In the genomic region with DNA sequence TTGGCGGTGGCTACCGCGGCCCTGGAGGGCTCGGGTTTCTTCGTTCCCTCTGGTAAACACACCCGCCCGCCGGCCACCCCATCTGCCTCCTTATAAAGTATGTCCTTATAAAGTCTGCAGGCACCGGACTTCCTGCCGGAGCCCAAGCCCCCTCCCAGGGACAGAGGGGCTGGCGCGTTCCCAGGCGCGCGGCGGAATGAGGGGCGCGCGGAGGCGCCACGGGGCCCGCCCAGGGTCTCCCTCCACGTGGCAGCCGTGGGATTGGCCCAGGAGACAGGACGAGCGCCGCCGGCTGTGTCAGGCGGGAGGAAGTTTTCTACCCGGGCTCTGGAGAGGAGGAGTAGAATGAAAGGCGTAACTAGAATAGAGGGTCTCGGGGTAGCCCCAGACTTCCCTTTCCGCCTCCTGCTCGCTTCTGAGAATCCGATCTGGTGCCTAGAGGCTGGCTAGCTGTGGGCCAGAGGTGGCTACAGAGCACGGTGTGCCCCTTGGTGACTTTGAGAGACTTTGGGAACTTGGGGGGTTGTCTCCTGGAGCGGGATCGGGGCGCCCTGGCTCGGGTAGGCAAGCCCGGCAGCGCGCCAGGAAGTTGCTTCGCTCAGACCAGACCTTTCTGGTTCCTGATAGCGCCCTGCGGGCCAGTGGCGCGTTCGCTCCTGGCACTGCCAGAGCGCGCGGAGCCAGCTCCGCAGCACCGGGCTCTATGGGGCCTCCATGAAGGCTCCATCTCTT, we compare ENCODE assay signal across 8 mouse cellular contexts. TPM values are rescaled to one million over a fixed set of nuclear protein-coding genes. Genes with fewer than 3 reads are reported as not detected.
DNase-seq lines count a peak whose midpoint lies in the region; ATAC-seq and TF ChIP-seq lines count a peak whose summit lies in the region.

No protein-coding gene starts in this region.

- 0% methylated on average over 54 of the region's 54 CpGs for WGBS in intestine, embryonic 16.5 days
- WGBS in neural tube, embryonic 15.5 days, result under 1% methylated on average over 49 of the region's 54 CpGs

- no peak for DNase-seq in Patski (ENCODE audit: low read depth, low spot score)
- DNase-seq in embryo, embryonic 11 days, result peak; percentile 94
- DNase-seq in heart, adult 11 months, result peak; percentile 99
- DNase-seq in lung, adult 18-20 months, result peak; percentile 32 to 39
- peak; percentile 68 to 73 for DNase-seq in thymus, postnatal 36 days
- DNase-seq in left cerebral cortex, adult 18-20 months (ENCODE audit: low spot score in 2 of 2), result no peak

- peaks cover 25% of the 10 kb centered on the region for H3K4me1 ChIP-seq in intestine, embryonic 16.5 days (ENCODE audit: control insufficient read depth, insufficient read depth, low read length)
- peaks cover 25% of the 10 kb centered on the region for H3K4me1 ChIP-seq in neural tube, embryonic 15.5 days

- H3K4me3 ChIP-seq in intestine, embryonic 16.5 days (ENCODE audit: low read length), result peak overlapping the region; percentile 73
- H3K4me3 ChIP-seq in neural tube, embryonic 15.5 days (replicated peaks), result peak overlapping the region; percentile 48

- H3K27me3 ChIP-seq in Patski, result peaks cover 13% of the 10 kb centered on the region
- no peaks in the 10 kb centered on the region for H3K27me3 ChIP-seq in intestine, embryonic 16.5 days (replicated peaks; ENCODE audit: control insufficient read depth, insufficient read depth, low read length)
- peaks cover 58% of the 10 kb centered on the region for H3K27me3 ChIP-seq in neural tube, embryonic 15.5 days (replicated peaks)

- peak overlapping the region; percentile 83 for H3K27ac ChIP-seq in intestine, embryonic 16.5 days (ENCODE audit: low read length)
- peak overlapping the region; percentile 56; the same call in 1 of the 2 replicates for H3K27ac ChIP-seq in neural tube, embryonic 15.5 days (replicated peaks)

- H3K9ac ChIP-seq in intestine, embryonic 16.5 days (ENCODE audit: low read depth, low read length), result peak overlapping the region; percentile 86
- peak overlapping the region; percentile 48 for H3K9ac ChIP-seq in neural tube, embryonic 15.5 days (replicated peaks)

- CTCF ChIA-PET in Patski (lab: Charles Lee), result interaction anchor here (1.4 kb wide), 1 partner anchor 24 kb away, joined by 3 read pairs; no protein-coding TSS in a partner anchor

- H3K4me2 ChIP-seq in intestine, embryonic 16.5 days (ENCODE audit: low read depth, low read length), result peak overlapping the region; percentile 97
- peak overlapping the region; percentile 94 for H3K4me2 ChIP-seq in neural tube, embryonic 15.5 days

- no peaks in the 10 kb centered on the region for H3K9me3 ChIP-seq in intestine, embryonic 16.5 days (ENCODE audit: control insufficient read depth, low read length)
- no peaks in the 10 kb centered on the region for H3K9me3 ChIP-seq in neural tube, embryonic 15.5 days (replicated peaks)

- in situ Hi-C loops in Patski (cut with MboI; ENCODE audit: low pct_unique_long_range_greater_than_20kb), result no loop called here

- ATAC-seq in Patski, result peak; percentile 54
- ATAC-seq in intestine, embryonic 16.5 days, result peak; percentile 81
- ATAC-seq in neural tube, embryonic 15.5 days (ENCODE audit: low FRiP score), result peak; percentile 74

- H3K36me3 ChIP-seq in intestine, embryonic 16.5 days (ENCODE audit: control insufficient read depth, insufficient read depth, low read length), result no peaks in the 10 kb centered on the region
- H3K36me3 ChIP-seq in neural tube, embryonic 15.5 days, result no peaks in the 10 kb centered on the region

- no peak for TF ChIP-seq CTCF in Patski (IDR thresholded peaks at IDR 0.05)

- POLR2A ChIA-PET in Patski (lab: Charles Lee), result no interaction called here

RNA-seq across cellular contexts. Expression of a gene that starts 1.5 kb away (rescaled TPM):
- polyA plus RNA-seq in Patski (2021), result 0.22 TPM
- 12.8 and 14.6 TPM in 2 replicates for polyA plus RNA-seq in intestine, embryonic 16.5 days (2015; fragmentation: Nextera tagmentation; extraction: Ambion mirVana)
- 1.3 and 5.0 TPM in 2 replicates for polyA plus RNA-seq in neural tube, embryonic 15.5 days (2015; fragmentation: Nextera tagmentation; extraction: Ambion mirVana)
- under 1 TPM; 0.21 to 0.23 TPM for total RNA-seq in left cerebral cortex, adult 18-20 months (2021)

RNA-seq across cellular contexts. Expression of a gene that starts 13.4 kb away (rescaled TPM):
- 56.5 TPM for polyA plus RNA-seq in Patski (2021)
- 59.7 and 61.5 TPM in 2 replicates for polyA plus RNA-seq in intestine, embryonic 16.5 days (2015; fragmentation: Nextera tagmentation; extraction: Ambion mirVana)
- polyA plus RNA-seq in neural tube, embryonic 15.5 days (2015; fragmentation: Nextera tagmentation; extraction: Ambion mirVana), result 78.9 and 86.0 TPM in 2 replicates
- 10 to 100 TPM; 46.9 to 57.8 TPM for total RNA-seq in left cerebral cortex, adult 18-20 months (2021)

RNA-seq across cellular contexts. Expression of a gene that starts 17.7 kb away (rescaled TPM):
- polyA plus RNA-seq in Patski (2021), result not detected
- polyA plus RNA-seq in intestine, embryonic 16.5 days (2015; fragmentation: Nextera tagmentation; extraction: Ambion mirVana), result 0.10 and 0.17 TPM in 2 replicates
- not detected in 2 replicates for polyA plus RNA-seq in neural tube, embryonic 15.5 days (2015; fragmentation: Nextera tagmentation; extraction: Ambion mirVana)
- total RNA-seq in left cerebral cortex, adult 18-20 months (2021), result not detected

RNA-seq across cellular contexts. Expression of a gene that starts 41.6 kb away (rescaled TPM):
- 4.7 TPM for polyA plus RNA-seq in Patski (2021)
- 47.5 and 49.9 TPM in 2 replicates for polyA plus RNA-seq in intestine, embryonic 16.5 days (2015; fragmentation: Nextera tagmentation; extraction: Ambion mirVana)
- polyA plus RNA-seq in neural tube, embryonic 15.5 days (2015; fragmentation: Nextera tagmentation; extraction: Ambion mirVana), result 20.1 and 30.9 TPM in 2 replicates
- 1 to 10 TPM; 8.2 to 8.5 TPM for total RNA-seq in left cerebral cortex, adult 18-20 months (2021)

RNA-seq across cellular contexts. Expression of a gene that starts 46.3 kb away (rescaled TPM):
- polyA plus RNA-seq in Patski (2021), result 0.82 TPM
- 0.57 and 0.61 TPM in 2 replicates for polyA plus RNA-seq in intestine, embryonic 16.5 days (2015; fragmentation: Nextera tagmentation; extraction: Ambion mirVana)
- polyA plus RNA-seq in neural tube, embryonic 15.5 days (2015; fragmentation: Nextera tagmentation; extraction: Ambion mirVana), result 3.6 and 3.9 TPM in 2 replicates
- 10 to 100 TPM; 91.9 to 95.9 TPM for total RNA-seq in left cerebral cortex, adult 18-20 months (2021)

Comparison
In these comparisons a context has a peak if more than half of its experiments do, and no peak if none do; other contexts are left out.
1. DNase-seq: peak in embryo, embryonic 11 days (single experiment), heart, adult 11 months (single experiment), lung, adult 18-20 months (2 of 2) and thymus, postnatal 36 days (2 of 2); none in Patski (single experiment) and left cerebral cortex, adult 18-20 months (0 of 2).
2. Peak in every context shown above with its lines, with median percentiles within 50 percentile points of each other: ATAC-seq.